Mouse (Mus musculus) intestine, postnatal 0 days (tissue): ENCODE data around the gene Slc22a16. TPM values are rescaled to one million over a fixed set of nuclear protein-coding genes. Genes with fewer than 3 reads are reported as not detected.

Source experiments
- ATAC-seq: fragments of 200-750 bp; cut with Nextera tagmentation; 2 replicates; pipeline ENCODE4 v1.8.0; 2017; ENCODE audit warnings: mild to moderate bottlenecking, moderate TSS enrichment, moderate library complexity
- H3K27ac ChIP-seq: fragments of 300-500 bp; sonication (generic); 2 replicates; pipeline ENCODE4 v1.5.1; 2014; ENCODE audit warnings: mild to moderate bottlenecking, low read depth, low read length, moderate library complexity
- H3K27me3 ChIP-seq: fragments of 300-500 bp; sonication (generic); replicated peaks from 2 replicates; pipeline ENCODE4 v1.6.1; 2014; ENCODE audit warnings: low read length, mixed read lengths; ENCODE audit not compliant: control insufficient read depth, insufficient read depth
- H3K36me3 ChIP-seq: fragments of 300-500 bp; sonication (generic); 2 replicates; pipeline ENCODE4 v1.6.1; 2014; ENCODE audit warnings: mild to moderate bottlenecking, moderate library complexity; ENCODE audit not compliant: control insufficient read depth, insufficient read depth
- H3K4me1 ChIP-seq: fragments of 300-500 bp; sonication (generic); replicated peaks from 2 replicates; pipeline ENCODE4 v1.6.1; 2014; ENCODE audit warnings: antibody characterized with exemption, low read length, mixed read lengths; ENCODE audit not compliant: control insufficient read depth, insufficient read depth
- H3K4me2 ChIP-seq: fragments of 300-500 bp; sonication (generic); replicated peaks from 2 replicates; pipeline ENCODE4 v1.6.1; 2014; ENCODE audit warnings: low read depth, mild to moderate bottlenecking, moderate library complexity
- H3K4me3 ChIP-seq: fragments of 300-500 bp; sonication (generic); 2 replicates; pipeline ENCODE4 v1.5.1; 2014; ENCODE audit warnings: low read depth, low read length
- H3K9ac ChIP-seq: fragments of 300-500 bp; sonication (generic); 2 replicates; pipeline ENCODE4 v1.6.1; 2014; ENCODE audit warnings: mild to moderate bottlenecking, low read depth, low read length
- H3K9me3 ChIP-seq: fragments of 300-500 bp; sonication (generic); 2 replicates; pipeline ENCODE4 v1.6.1; 2016; ENCODE audit warnings: mixed run types; ENCODE audit not compliant: control insufficient read depth
- CTCF ChIP-seq: sonication (generic); IDR thresholded peaks from 2 replicates; pipeline ENCODE4 v1.5.1; 2016; ENCODE audit warnings: low read depth, mild to moderate bottlenecking, control low read depth, antibody characterized with exemption, moderate library complexity
- WGBS: fragments of 180-500 bp; shearing (Covaris S2); extraction: QIAGEN DNeasy Blood & Tissue Kit; methylation state at CpG from one replicate; pipeline ENCODE4 v1.1.7; 2014; 5-methylcytosine and 5-hydroxymethylcytosine counted together
- polyA plus RNA-seq: library from polyadenylated mRNA; unstranded; fragments of >200 nt; fragmentation: Nextera tagmentation; extraction: Ambion mirVana; gene quantifications from 2 replicates; pipeline ENCODE4 v1.2.1, GENCODE M21; 2015

Slc22a16 gene
- polyA plus RNA-seq, 1 experiment from 2014 or later = not detected

- Histone ChIP-seq H3K4me1 (no peaks in the 10 kb centered on the region), H3K9ac (no peak within 1 kb of the TSS), H3K4me2 (no peak within 1 kb of the TSS), H3K27ac (no peak within 1 kb of the TSS), H3K27me3 (no peaks in the 10 kb centered on the region), H3K9me3 (no peaks in the 10 kb centered on the region), H3K36me3 (no peaks in the 10 kb centered on the region), H3K4me3 (no peak within 1 kb of the TSS)
- no peak for TF ChIP-seq CTCF
- no peak for ATAC-seq
- WGBS = 27% methylated on average over 8 of the region's 8 CpGs
Measured at GRCm38 (mm10) chr10:40629656-40630311, 59.6 kb downstream of the Slc22a16 start, which contains the start of gene Ddo. Gene Ddo (plus strand): TSS chr10:40630011.

- H3K9me3 ChIP-seq = no peaks in the 10 kb centered on the region
- 70% methylated on average over 5 of the region's 5 CpGs for WGBS
- H3K4me2 ChIP-seq = no peak overlapping the region
- ATAC-seq = peak; percentile 28; the same call in 1 of the 2 replicates
- TF ChIP-seq CTCF = no peak
- H3K27ac ChIP-seq = no peak overlapping the region
- H3K4me3 ChIP-seq = no peak overlapping the region
- no peaks in the 10 kb centered on the region for H3K27me3 ChIP-seq
- H3K36me3 ChIP-seq = no peaks in the 10 kb centered on the region
- H3K9ac ChIP-seq = no peak overlapping the region
- no peaks in the 10 kb centered on the region for H3K4me1 ChIP-seq
Measured at GRCm38 (mm10) chr10:40630457-40630856, 60.3 kb downstream of the Slc22a16 start.

GRCm38 (mm10) chr10:40630961-40631360 lies 60.8 kb downstream of the Slc22a16 start:
- ATAC-seq = no peak
- Histone ChIP-seq H3K4me1 (no peaks in the 10 kb centered on the region), H3K27me3 (no peaks in the 10 kb centered on the region), H3K4me2 (no peak overlapping the region), H3K27ac (no peak overlapping the region), H3K9ac (no peak overlapping the region), H3K9me3 (no peaks in the 10 kb centered on the region), H3K4me3 (no peak overlapping the region), H3K36me3 (no peaks in the 10 kb centered on the region)
- WGBS = 73% methylated on average over 9 of the region's 9 CpGs
- no peak for TF ChIP-seq CTCF

- no peak for ATAC-seq
- Histone ChIP-seq H3K27me3 (no peaks in the 10 kb centered on the region), H3K4me3 (no peak overlapping the region), H3K36me3 (no peaks in the 10 kb centered on the region), H3K9me3 (no peaks in the 10 kb centered on the region), H3K27ac (no peak overlapping the region), H3K4me1 (no peaks in the 10 kb centered on the region), H3K9ac (no peak overlapping the region), H3K4me2 (no peak overlapping the region)
- 86% methylated on average over 3 of the region's 3 CpGs for WGBS
- no peak for TF ChIP-seq CTCF
Measured at GRCm38 (mm10) chr10:40632087-40632486, 62.0 kb downstream of the Slc22a16 start.

- 36% methylated on average over 10 of the region's 10 CpGs for WGBS
- H3K4me2 ChIP-seq = no peak overlapping the region
- no peak overlapping the region for H3K9ac ChIP-seq
- no peak overlapping the region for H3K27ac ChIP-seq
- H3K4me3 ChIP-seq = no peak overlapping the region
- H3K9me3 ChIP-seq = no peaks in the 10 kb centered on the region
- no peaks in the 10 kb centered on the region for H3K36me3 ChIP-seq
- no peaks in the 10 kb centered on the region for H3K4me1 ChIP-seq
- TF ChIP-seq CTCF = no peak
- ATAC-seq = no peak
- H3K27me3 ChIP-seq = no peaks in the 10 kb centered on the region
Measured at GRCm38 (mm10) chr10:40637331-40637730, 67.2 kb downstream of the Slc22a16 start.

GRCm38 (mm10) chr10:40638276-40638675 lies 68.1 kb downstream of the Slc22a16 start:
- H3K4me1 ChIP-seq = no peaks in the 10 kb centered on the region
- H3K27me3 ChIP-seq = no peaks in the 10 kb centered on the region
- no peaks in the 10 kb centered on the region for H3K36me3 ChIP-seq
- TF ChIP-seq CTCF = no peak
- H3K9me3 ChIP-seq = no peaks in the 10 kb centered on the region
- no peak overlapping the region for H3K4me2 ChIP-seq
- WGBS = 65% methylated on average over 7 of the region's 7 CpGs
- no peak overlapping the region for H3K27ac ChIP-seq
- no peak for ATAC-seq
- no peak overlapping the region for H3K4me3 ChIP-seq
- no peak overlapping the region for H3K9ac ChIP-seq
